Mouse (Mus musculus): ENCODE measurements around the gene Lrrc4c. TPM values are rescaled to one million over a fixed set of nuclear protein-coding genes. Genes with fewer than 3 reads are reported as not detected.

The Lrrc4c gene
- polyA plus RNA-seq, 1 experiment from 2014 or later = 0.31 TPM

DNA sequence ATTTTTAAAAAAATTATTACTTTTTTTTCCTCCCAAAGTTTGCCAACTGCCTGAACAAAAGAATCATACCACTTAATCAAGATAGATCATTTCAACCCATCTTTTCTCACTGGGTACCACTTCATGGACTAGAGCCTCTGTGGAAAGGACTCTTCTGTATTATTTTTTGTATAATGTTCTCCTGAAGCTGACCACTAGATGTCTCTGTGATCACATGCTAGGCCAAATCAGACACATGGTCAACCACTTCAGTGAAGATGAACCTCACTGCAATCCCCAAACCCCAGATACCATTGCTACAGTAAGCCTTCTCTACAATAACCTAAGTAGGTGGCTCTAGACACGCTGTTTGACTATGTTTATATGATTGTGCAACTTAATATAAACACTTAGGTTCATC is 19.4 kb downstream of the Lrrc4c start:
- no peak overlapping the region for H3K4me3 ChIP-seq
- WGBS = 53% methylated on average over 1 of the region's 1 CpGs
- no peaks in the 10 kb centered on the region for H3K9me3 ChIP-seq (replicated peaks)
- H3K9ac ChIP-seq = no peak overlapping the region
- no peak overlapping the region for H3K4me2 ChIP-seq
- no peaks in the 10 kb centered on the region for H3K4me1 ChIP-seq (replicated peaks)
- no peak overlapping the region for H3K27ac ChIP-seq (ENCODE audit: poor library complexity, severe bottlenecking)
- H3K27me3 ChIP-seq (replicated peaks) = no peaks in the 10 kb centered on the region
- ATAC-seq (ENCODE audit: insufficient number of reproducible peaks, low FRiP score) = no peak
- no peaks in the 10 kb centered on the region for H3K36me3 ChIP-seq

DNA sequence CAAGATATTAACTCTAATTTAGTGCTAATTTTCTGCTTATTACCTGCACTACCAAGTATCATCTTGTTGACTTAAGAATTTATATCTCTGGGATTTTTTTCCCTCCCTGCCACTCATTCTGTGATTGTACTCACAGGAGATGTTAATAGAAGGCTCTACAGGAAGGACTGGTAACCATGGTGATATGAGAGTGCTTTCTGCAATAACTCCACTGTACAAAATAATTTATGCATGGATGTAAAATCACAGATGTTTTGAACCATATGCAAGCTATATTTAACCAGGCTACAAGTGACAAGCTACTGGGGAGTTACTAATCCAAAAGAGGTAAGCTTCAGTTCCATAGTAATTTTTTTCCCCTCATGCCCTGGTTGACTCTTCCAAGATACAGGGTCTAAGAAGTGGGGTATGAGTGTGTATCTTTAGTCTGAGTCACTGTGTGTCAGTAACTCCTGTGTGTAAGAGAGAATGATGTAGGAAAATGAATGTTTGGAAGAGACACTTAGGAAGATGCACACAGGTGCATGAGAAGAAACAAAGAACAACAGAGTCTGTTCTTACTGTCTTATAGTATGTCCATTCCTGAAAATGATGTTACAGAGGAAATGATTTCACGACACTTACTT is 83.3 kb downstream of the Lrrc4c start:
- H3K4me2 ChIP-seq = no peak overlapping the region
- WGBS = 88% methylated on average over 1 of the region's 1 CpGs
- H3K27me3 ChIP-seq (replicated peaks) = no peaks in the 10 kb centered on the region
- no peak overlapping the region for H3K27ac ChIP-seq (ENCODE audit: poor library complexity, severe bottlenecking)
- no peak for ATAC-seq (ENCODE audit: insufficient number of reproducible peaks, low FRiP score)
- H3K4me1 ChIP-seq (replicated peaks) = no peaks in the 10 kb centered on the region
- H3K36me3 ChIP-seq = no peaks in the 10 kb centered on the region
- no peak overlapping the region for H3K9ac ChIP-seq
- no peaks in the 10 kb centered on the region for H3K9me3 ChIP-seq (replicated peaks)
- H3K4me3 ChIP-seq = no peak overlapping the region

DNA sequence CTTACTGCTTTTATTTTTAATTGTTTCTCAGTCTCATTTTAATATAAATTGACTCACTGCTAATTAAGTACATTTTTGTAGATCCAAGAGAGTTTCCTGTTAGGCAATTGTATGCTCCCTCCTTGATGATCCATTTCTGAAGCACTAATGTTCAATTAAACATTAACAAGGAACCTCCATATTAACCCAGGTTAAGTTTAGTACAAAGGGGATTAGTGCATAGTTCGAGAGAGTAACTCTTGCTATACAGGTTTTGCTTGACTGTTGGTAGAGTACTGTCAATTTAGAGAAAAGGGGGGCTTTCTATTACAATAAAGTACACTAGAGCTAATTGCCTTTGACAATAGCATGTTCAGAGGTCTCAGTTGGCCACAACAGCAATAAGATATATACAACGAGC is 84.5 kb downstream of the Lrrc4c start:
- no peak for ATAC-seq (ENCODE audit: insufficient number of reproducible peaks, low FRiP score)
- H3K9me3 ChIP-seq (replicated peaks) = no peaks in the 10 kb centered on the region
- H3K4me2 ChIP-seq = no peak overlapping the region
- 63% methylated on average over 2 of the region's 2 CpGs for WGBS
- H3K36me3 ChIP-seq = no peaks in the 10 kb centered on the region
- H3K9ac ChIP-seq = no peak overlapping the region
- no peak overlapping the region for H3K27ac ChIP-seq (ENCODE audit: poor library complexity, severe bottlenecking)
- H3K27me3 ChIP-seq (replicated peaks) = no peaks in the 10 kb centered on the region
- H3K4me1 ChIP-seq (replicated peaks) = no peaks in the 10 kb centered on the region
- no peak overlapping the region for H3K4me3 ChIP-seq

DNA sequence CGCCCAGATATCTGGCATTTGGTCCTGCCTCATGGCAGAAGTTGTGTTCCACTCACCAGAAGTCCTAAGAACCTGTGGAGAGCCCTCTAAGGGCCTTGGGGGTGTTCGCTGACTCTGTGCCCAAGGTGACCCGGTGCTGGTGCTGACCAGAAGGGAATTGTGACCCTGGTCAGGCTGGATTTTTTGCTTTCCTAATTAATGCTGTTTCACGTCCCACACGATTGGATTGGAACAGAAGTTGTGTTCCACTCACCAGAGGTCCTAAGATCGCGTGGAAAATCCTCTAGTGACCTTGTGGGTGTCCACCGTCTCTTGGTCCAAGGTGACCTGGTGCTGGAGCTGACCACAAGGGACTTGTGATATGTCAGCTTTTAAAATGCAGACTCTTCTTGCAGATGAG is 88.9 kb downstream of the Lrrc4c start:
- no peaks in the 10 kb centered on the region for H3K36me3 ChIP-seq
- no peak for ATAC-seq (ENCODE audit: insufficient number of reproducible peaks, low FRiP score)
- WGBS = 79% methylated on average over 8 of the region's 8 CpGs

DNA sequence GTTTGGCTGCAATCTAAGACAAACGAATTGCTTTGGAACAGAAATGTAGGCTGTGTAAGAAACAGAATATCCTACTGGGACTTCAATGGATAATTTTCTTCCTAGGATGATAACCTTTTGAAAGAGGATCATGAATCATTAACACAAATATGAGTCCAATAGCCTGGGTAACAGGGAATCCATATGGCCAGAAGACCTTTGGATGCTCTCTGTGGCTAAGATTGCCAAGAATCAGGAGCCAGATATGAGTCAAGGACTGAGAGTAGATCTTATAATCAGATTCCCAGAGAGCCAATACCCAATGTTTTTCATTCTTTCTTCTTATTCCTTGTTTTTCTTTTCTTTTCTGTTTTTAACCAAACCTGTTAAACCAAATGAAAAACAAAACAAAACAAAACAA is 93.2 kb downstream of the Lrrc4c start:
- no peak overlapping the region for H3K9ac ChIP-seq
- no peak overlapping the region for H3K4me2 ChIP-seq
- no peaks in the 10 kb centered on the region for H3K9me3 ChIP-seq (replicated peaks)
- H3K4me1 ChIP-seq (replicated peaks) = no peaks in the 10 kb centered on the region
- WGBS = 75% methylated on average over 1 of the region's 1 CpGs
- no peak overlapping the region for H3K4me3 ChIP-seq
- ATAC-seq (ENCODE audit: insufficient number of reproducible peaks, low FRiP score) = no peak
- H3K27ac ChIP-seq (ENCODE audit: poor library complexity, severe bottlenecking) = no peak overlapping the region
- no peaks in the 10 kb centered on the region for H3K36me3 ChIP-seq
- no peaks in the 10 kb centered on the region for H3K27me3 ChIP-seq (replicated peaks)

More for the DNA sequence above, 88.9 kb downstream of the Lrrc4c start:
- H3K9me3 ChIP-seq (replicated peaks) = no peaks in the 10 kb centered on the region
- H3K4me1 ChIP-seq (replicated peaks) = no peaks in the 10 kb centered on the region
- no peak overlapping the region for H3K4me3 ChIP-seq
- no peak overlapping the region for H3K4me2 ChIP-seq
- H3K27ac ChIP-seq (ENCODE audit: poor library complexity, severe bottlenecking) = no peak overlapping the region
- H3K27me3 ChIP-seq (replicated peaks) = no peaks in the 10 kb centered on the region
- H3K9ac ChIP-seq = no peak overlapping the region

DNA sequence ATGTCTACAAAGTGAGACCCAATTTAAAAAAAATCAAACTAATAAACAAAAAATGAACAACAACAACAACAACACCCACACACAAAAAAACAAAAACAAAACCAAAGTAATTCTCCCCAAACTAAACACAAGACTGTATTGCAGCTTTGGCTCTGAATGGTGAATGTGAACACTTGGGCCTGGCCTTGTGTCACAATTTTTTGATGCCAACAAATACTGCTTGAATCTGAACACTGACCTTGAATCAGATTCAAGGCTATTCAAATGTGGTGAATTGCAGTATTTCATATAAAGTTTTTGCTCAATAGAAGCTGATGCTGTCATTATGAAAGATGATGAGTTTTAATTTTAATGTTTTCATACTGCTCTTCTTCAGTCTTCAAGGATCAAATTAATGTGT is 143.6 kb downstream of the Lrrc4c start:
- Histone ChIP-seq H3K36me3 (no peaks in the 10 kb centered on the region), H3K4me3 (no peak overlapping the region), H3K9me3 (replicated peaks) (no peaks in the 10 kb centered on the region), H3K4me2 (no peak overlapping the region), H3K4me1 (replicated peaks) (no peaks in the 10 kb centered on the region), H3K9ac (no peak overlapping the region), H3K27me3 (replicated peaks) (no peaks in the 10 kb centered on the region), H3K27ac (ENCODE audit: poor library complexity, severe bottlenecking) (no peak overlapping the region)
- ATAC-seq (ENCODE audit: insufficient number of reproducible peaks, low FRiP score) = no peak

DNA sequence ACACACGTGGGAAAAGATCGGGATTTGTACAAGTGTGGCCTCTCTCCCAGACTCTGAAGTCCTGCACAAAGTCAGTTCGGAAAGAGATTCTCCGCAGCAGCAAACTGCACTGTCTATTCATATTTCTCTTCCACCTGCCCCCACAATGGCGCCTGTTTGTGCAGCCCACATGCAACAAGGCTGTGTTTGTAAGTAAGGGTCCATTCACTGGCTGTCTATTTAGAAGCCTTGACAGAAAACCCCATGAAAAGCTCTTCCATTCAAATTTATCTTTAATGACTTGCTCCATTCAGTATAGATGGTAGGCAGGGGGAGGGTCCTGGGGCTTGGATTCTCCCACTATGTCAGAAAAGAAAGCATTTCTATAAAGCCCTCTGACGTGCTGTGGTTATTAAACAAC is 157.7 kb downstream of the Lrrc4c start:
- no peak for ATAC-seq (ENCODE audit: insufficient number of reproducible peaks, low FRiP score)

DNA sequence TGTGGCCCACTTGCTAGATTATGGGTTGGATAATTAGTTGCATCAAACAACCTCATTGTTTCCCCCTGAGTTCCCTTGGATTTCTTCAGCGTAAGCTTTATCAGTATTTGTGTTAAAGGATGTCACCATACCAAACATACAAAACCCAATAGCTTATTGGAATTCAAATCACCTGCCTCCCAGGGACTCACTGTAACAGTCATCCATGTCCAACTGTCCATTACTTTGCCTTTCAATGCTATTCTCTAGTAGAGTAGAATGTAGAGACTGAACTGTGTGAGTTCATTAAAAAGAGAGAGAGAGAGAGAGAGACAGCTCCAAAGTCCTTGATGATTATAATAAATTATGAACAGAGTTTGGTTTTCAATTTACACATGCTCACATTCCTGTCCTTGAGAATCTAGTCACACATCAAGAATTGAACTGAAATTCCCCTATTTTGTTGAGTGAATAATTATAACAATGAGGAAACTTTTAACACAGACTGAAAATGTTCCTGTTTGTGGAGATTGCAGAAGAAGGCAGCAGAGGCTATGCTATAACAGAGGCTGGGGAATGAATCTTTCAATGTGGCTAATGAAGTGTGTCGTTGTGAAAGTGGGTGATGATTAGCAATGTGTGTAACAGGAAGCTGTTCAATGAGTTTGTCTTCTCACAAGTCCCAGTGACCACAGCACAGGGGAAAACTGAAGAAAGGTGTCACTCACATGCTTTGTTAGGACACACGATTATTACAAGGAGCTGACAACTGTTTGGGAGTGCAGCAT is 181.3 kb downstream of the Lrrc4c start:
- Histone ChIP-seq H3K36me3 (no peaks in the 10 kb centered on the region), H3K4me1 (replicated peaks) (no peaks in the 10 kb centered on the region), H3K27me3 (replicated peaks) (no peaks in the 10 kb centered on the region), H3K27ac (ENCODE audit: poor library complexity, severe bottlenecking) (no peak overlapping the region), H3K4me2 (no peak overlapping the region), H3K4me3 (no peak overlapping the region), H3K9me3 (replicated peaks) (no peaks in the 10 kb centered on the region), H3K9ac (no peak overlapping the region)
- ATAC-seq (ENCODE audit: insufficient number of reproducible peaks, low FRiP score) = no peak
- WGBS = 57% methylated on average over 3 of the region's 3 CpGs

More for the DNA sequence above, 157.7 kb downstream of the Lrrc4c start:
- Histone ChIP-seq H3K27ac (ENCODE audit: poor library complexity, severe bottlenecking) (no peak overlapping the region), H3K27me3 (replicated peaks) (no peaks in the 10 kb centered on the region), H3K9ac (no peak overlapping the region), H3K4me1 (replicated peaks) (no peaks in the 10 kb centered on the region), H3K4me3 (no peak overlapping the region), H3K4me2 (no peak overlapping the region), H3K36me3 (no peaks in the 10 kb centered on the region), H3K9me3 (replicated peaks) (no peaks in the 10 kb centered on the region)
- WGBS = 73% methylated on average over 6 of the region's 6 CpGs

DNA sequence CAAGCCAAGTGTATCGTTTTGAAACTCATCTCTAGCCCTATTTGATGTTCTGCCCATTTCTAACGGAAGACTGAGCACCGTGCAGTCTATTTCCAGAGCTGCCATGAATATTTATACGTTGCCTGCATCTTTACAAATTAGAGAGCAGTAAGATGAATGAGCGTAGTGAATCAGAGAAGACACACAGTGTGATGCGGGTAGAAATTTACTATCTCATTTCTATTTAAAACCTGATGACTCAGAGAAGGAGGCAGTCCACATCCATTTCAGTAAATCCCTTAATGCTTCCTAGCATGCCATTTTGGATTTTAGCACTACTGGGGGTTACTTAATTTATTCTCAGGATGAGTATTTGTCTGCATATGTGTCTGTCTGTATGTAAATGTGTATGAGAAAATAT is 186.2 kb downstream of the Lrrc4c start:
- no peak overlapping the region for H3K4me3 ChIP-seq
- no peak overlapping the region for H3K4me2 ChIP-seq
- H3K36me3 ChIP-seq = no peaks in the 10 kb centered on the region
- 73% methylated on average over 6 of the region's 6 CpGs for WGBS
- no peaks in the 10 kb centered on the region for H3K27me3 ChIP-seq (replicated peaks)
- no peak overlapping the region for H3K27ac ChIP-seq (ENCODE audit: poor library complexity, severe bottlenecking)
- H3K4me1 ChIP-seq (replicated peaks) = no peaks in the 10 kb centered on the region
- no peaks in the 10 kb centered on the region for H3K9me3 ChIP-seq (replicated peaks)
- no peak overlapping the region for H3K9ac ChIP-seq
- no peak for ATAC-seq (ENCODE audit: insufficient number of reproducible peaks, low FRiP score)

DNA sequence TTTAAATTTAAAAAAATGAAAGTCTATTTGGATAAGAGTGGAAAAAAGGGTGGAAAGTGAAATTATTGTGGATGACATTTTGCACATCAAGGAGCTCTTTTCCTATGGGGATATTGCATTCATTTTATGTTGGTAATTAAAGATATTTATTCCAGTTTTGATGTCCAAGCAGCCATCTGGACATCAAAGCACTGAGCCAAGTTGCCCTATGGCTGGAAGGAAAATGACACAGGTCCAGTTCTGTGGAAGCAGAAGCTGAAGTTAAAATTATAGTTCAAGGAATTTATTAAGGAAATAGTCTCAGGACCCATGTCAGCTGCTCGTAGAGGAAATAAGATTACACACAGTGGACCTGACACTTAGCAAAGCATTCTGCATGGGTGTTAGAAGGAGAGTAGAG is 187.7 kb downstream of the Lrrc4c start:
- Histone ChIP-seq H3K27me3 (replicated peaks) (no peaks in the 10 kb centered on the region), H3K9ac (no peak overlapping the region), H3K4me1 (replicated peaks) (no peaks in the 10 kb centered on the region), H3K4me2 (no peak overlapping the region), H3K9me3 (replicated peaks) (no peaks in the 10 kb centered on the region), H3K27ac (ENCODE audit: poor library complexity, severe bottlenecking) (no peak overlapping the region), H3K36me3 (no peaks in the 10 kb centered on the region), H3K4me3 (no peak overlapping the region)
- no peak for ATAC-seq (ENCODE audit: insufficient number of reproducible peaks, low FRiP score)
- WGBS = 76% methylated on average over 1 of the region's 1 CpGs

DNA sequence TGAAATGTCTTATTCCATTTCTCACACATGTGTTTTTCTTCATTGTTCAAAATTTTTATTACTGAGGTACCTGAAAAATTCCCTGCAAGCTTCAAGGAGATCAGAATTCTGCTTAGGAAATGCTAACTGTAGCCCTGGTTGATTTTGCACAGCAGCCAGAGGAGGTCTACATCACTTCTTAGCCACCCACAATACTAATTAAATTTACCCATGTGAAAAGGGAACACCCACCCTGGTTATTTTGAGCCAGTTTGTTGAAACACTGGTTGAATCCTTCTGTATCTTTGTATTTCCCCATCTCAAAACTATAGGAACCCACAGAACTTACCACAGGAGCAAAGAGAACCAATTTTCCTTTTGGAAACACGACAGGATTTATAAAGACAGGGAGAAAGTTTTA is 191.0 kb downstream of the Lrrc4c start:
- H3K9ac ChIP-seq = no peak overlapping the region
- no peak overlapping the region for H3K4me2 ChIP-seq
- H3K9me3 ChIP-seq (replicated peaks) = no peaks in the 10 kb centered on the region
- no peaks in the 10 kb centered on the region for H3K36me3 ChIP-seq
- H3K4me3 ChIP-seq = no peak overlapping the region
- no peak for ATAC-seq (ENCODE audit: insufficient number of reproducible peaks, low FRiP score)
- no peaks in the 10 kb centered on the region for H3K4me1 ChIP-seq (replicated peaks)
- 42% methylated on average over 1 of the region's 1 CpGs for WGBS
- no peak overlapping the region for H3K27ac ChIP-seq (ENCODE audit: poor library complexity, severe bottlenecking)
- no peaks in the 10 kb centered on the region for H3K27me3 ChIP-seq (replicated peaks)

DNA sequence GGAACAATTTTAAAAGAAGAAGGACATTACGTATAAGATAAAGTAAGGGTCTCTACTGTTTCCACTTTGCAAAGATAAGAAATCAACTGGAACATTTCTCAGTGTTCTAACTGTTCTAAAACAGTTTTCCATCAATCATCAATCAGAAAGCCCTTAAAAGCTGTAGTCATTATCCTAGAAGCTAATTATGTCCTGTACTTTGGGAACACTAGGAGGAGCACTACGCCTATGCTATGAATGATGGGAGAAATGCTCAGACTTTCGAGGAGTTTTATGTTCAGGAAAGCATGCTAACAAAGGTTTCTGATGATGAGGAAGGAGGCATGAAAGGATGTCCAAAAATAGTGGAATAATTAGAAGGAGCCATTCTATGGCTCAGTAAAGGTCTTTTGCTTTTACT is 219.5 kb downstream of the Lrrc4c start:
- Histone ChIP-seq H3K27me3 (replicated peaks) (no peaks in the 10 kb centered on the region), H3K36me3 (no peaks in the 10 kb centered on the region), H3K9me3 (replicated peaks) (no peaks in the 10 kb centered on the region), H3K27ac (ENCODE audit: poor library complexity, severe bottlenecking) (no peak overlapping the region), H3K9ac (no peak overlapping the region), H3K4me1 (replicated peaks) (no peaks in the 10 kb centered on the region), H3K4me3 (no peak overlapping the region), H3K4me2 (no peak overlapping the region)
- ATAC-seq (ENCODE audit: insufficient number of reproducible peaks, low FRiP score) = no peak
- WGBS = 71% methylated on average over 3 of the region's 3 CpGs

All from heart, embryonic 12.5 days (tissue).